Mouse (Mus musculus) adrenal gland, adult 2 months (tissue): Measurements from ENCODE around the gene Gm21954. TPM values are rescaled to one million over a fixed set of nuclear protein-coding genes. Genes with fewer than 3 reads are reported as not detected.

Source experiments
- DNase-seq: peaks from one replicate; pipeline ENCODE4 v3.0.0; 2021
- polyA plus RNA-seq: library from polyadenylated mRNA; depleted of rRNA; stranded (reverse); fragments of >200 nt; gene quantifications from 2 replicates; pipeline ENCODE4 v1.2.3, GENCODE M21; 2012
- total RNA-seq, 2 experiments: library from RNA; stranded (reverse); gene quantifications; 2 replicates each; pipeline ENCODE4 v1.2.3; 2021

Gene Gm21954
- total and polyA plus RNA-seq, 3 experiments = not detected

GRCm38 (mm10) chr3:55462904-55463668, 8.9 kb downstream of the Gm21954 start:
- DNase-seq = no peak

- DNase-seq = peak; percentile 57
Measured at GRCm38 (mm10) chr3:55461685-55462655, 10.0 kb downstream of the Gm21954 start.

- no peak for DNase-seq
Measured at GRCm38 (mm10) chr3:55461092-55461491, 10.9 kb downstream of the Gm21954 start.

GRCm38 (mm10) chr3:55452464-55452863, 19.5 kb downstream of the Gm21954 start:
- no peak for DNase-seq

GRCm38 (mm10) chr3:55451877-55452276, 20.1 kb downstream of the Gm21954 start:
- no peak for DNase-seq

- no peak for DNase-seq
Measured at GRCm38 (mm10) chr3:55451035-55451434, 21.0 kb downstream of the Gm21954 start.

- DNase-seq = no peak
Measured at GRCm38 (mm10) chr3:55449148-55449547, 22.9 kb downstream of the Gm21954 start.

- peak; percentile 82 for DNase-seq
Measured at GRCm38 (mm10) chr3:55447486-55448460, 24.2 kb downstream of the Gm21954 start.

GRCm38 (mm10) chr3:55446681-55447080, 25.3 kb downstream of the Gm21954 start:
- DNase-seq = no peak

GRCm38 (mm10) chr3:55443725-55444124, 28.3 kb downstream of the Gm21954 start:
- no peak for DNase-seq

GRCm38 (mm10) chr3:55443271-55443670, 28.7 kb downstream of the Gm21954 start:
- DNase-seq = no peak

- no peak for DNase-seq
Measured at GRCm38 (mm10) chr3:55442012-55442645, 29.9 kb downstream of the Gm21954 start.

GRCm38 (mm10) chr3:55440342-55440741, 31.7 kb downstream of the Gm21954 start:
- DNase-seq = no peak

GRCm38 (mm10) chr3:55438824-55439446, 33.1 kb downstream of the Gm21954 start:
- no peak for DNase-seq

- DNase-seq = peak; percentile 21
Measured at GRCm38 (mm10) chr3:55434276-55434675, 37.7 kb downstream of the Gm21954 start.

GRCm38 (mm10) chr3:55431223-55431622, 40.8 kb downstream of the Gm21954 start:
- peak; percentile 35 for DNase-seq

- DNase-seq = no peak
Measured at GRCm38 (mm10) chr3:55430022-55430549, 41.9 kb downstream of the Gm21954 start.

- DNase-seq = no peak
Measured at GRCm38 (mm10) chr3:55423640-55424397, 48.2 kb downstream of the Gm21954 start.

- no peak for DNase-seq
Measured at GRCm38 (mm10) chr3:55420436-55421083, 51.5 kb downstream of the Gm21954 start.
